Mouse (Mus musculus): ENCODE data around the gene Nudt2. TPM values are rescaled to one million over a fixed set of nuclear protein-coding genes. Genes with fewer than 3 reads are reported as not detected.
A peak's percentile ranks its signal among the peaks of the same experiment; 100 is the strongest.
"Not testable (repeated sequence)": the region's sequence is repeated elsewhere in the genome, so short reads cannot be mapped to it uniquely, and the experiment has no call there.

The Nudt2 gene
- total RNA-seq (2021): 10 to 100 TPM; 30.6 to 35.9 TPM
- long read RNA-seq, experiment 1, transcript Nudt2-201 (3 exons, 845 nt): major isoform, 18 of 20 reads
- long read RNA-seq, experiment 1, partial matches to known transcripts: 2 of 20 reads
- long read RNA-seq, experiment 1, other reads (novel, unspliced or antisense): 0 of 20 reads
- long read RNA-seq, experiment 2, transcript Nudt2-201 (3 exons, 845 nt): major isoform, 8 of 12 reads
- long read RNA-seq, experiment 2, partial matches to known transcripts: 1 of 12 reads
- long read RNA-seq, experiment 2, other reads (novel, unspliced or antisense): 3 of 12 reads

DNA sequence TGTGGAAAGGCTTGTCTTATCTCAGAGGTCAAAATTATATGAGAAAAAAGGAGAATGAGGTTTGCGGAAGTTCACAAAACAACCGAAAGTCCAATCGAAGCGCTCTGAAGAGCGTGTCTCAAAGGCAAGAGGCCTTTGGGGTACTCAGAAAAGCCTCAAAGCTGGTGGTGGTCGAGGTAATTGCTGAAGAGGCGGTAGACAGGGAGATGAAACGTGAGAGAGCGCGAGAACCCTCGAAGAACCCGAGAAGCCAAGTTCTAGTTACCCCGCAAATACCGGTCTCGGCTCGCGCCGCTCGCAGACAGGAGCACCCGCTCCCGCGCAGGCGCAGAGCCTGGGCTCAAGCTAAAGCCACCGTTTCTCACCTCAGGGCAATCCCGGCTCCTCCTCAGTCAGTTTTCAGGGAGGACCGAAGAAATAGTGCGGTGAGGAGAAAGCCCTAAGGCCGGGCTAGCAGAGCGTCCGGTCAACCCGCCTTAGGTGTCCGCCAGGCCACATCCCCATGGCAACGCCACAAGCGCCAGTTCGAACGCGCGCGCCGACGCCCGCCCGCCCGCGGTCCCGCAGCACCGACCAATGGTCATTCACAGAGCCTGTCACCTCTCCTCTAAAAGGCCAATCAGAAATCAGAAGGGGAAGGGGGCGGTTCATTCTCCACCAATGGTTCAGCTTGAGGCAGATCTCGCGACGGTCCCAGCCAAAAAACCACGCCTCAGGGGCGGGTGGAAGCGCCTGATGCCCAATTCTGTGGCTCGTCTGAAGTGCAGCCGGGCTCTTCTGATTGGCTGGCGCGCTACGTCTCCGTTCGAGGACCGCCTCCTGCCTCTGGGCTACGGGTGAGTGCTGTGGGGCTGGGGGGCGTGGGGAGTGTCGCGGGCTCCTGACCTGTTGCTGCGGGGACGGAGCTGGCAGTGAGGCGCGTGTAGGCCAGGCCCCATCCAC is at the start of gene Nudt2, which contains the start of gene Kif24:
Nudt2 (plus strand) TSS at position 807 of the 942 bp plus-strand sequence.
Kif24 (minus strand) TSS at position 543 of the 942 bp plus-strand sequence.
- peak; percentile 98 to 99 for DNase-seq

DNA sequence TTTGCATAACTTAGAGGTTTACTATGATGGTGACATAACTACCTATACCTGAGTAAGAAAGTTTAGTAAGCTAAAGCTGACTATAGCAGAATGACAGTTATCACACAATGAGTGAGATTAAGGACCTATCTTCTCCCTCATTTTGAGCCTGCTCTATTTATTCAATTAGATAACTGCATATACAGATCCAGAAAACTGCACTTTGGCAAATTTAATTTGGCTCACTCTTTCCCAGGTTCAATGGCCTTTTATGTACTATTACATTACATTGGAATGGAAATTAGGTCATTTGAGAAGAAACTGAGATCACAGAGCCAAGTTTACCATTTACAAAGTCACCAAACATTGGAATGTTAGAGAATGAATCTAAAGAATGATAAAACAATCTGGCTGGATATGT is 48.0 kb upstream of the Nudt2 start:
- DNase-seq: no peak

- no peak for DNase-seq
Measured at GRCm38 (mm10) chr4:41438931-41439330, 26.0 kb upstream of the Nudt2 start.

DNA sequence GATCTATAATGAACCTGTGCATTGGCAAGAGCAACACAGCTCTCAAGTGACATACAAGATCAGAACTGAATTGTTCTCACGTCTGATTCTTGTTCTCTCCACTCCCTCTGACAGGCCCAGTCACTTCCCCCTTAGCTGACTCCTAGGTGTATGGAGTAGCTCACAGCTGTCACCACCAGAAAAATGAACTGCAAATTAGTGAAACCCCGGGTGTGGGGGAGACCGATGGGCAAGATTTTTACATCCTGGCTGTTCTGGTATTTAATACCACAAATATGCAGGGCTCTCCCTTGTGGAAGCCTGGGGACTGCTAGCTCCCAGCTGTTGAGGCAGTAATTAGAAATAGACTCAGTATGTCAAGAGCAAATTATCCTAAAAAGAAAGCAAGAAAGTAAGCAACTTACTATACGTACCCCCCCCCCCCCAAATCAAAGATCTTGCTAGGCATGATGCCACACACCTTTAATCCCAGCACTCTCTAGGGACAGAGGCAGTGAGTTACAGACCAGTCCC is 22.1 kb upstream of the Nudt2 start:
- DNase-seq: no peak

DNA sequence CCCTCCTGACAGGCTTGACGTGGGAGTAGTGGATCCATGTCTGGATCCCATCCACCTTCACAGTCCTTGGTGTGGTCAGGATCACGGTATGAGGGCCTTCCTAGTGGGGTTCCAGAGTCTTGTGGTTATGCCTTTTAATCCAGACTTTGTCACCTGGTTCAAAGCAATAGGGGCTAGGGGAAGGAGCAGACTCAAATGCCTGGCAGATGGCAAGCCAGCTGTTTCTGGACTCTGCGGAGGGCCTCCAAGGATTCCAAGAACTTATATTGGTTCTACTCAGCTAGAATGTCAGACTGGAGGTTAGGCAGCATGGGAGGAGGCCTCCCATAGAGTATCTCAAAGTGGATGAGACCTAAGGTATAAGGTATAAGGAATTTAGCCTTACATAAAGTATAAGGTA is 17.4 kb upstream of the Nudt2 start:
- no peak for DNase-seq

- DNase-seq: no peak
Measured at GRCm38 (mm10) chr4:41460690-41461089, 4.3 kb upstream of the Nudt2 start.

DNA sequence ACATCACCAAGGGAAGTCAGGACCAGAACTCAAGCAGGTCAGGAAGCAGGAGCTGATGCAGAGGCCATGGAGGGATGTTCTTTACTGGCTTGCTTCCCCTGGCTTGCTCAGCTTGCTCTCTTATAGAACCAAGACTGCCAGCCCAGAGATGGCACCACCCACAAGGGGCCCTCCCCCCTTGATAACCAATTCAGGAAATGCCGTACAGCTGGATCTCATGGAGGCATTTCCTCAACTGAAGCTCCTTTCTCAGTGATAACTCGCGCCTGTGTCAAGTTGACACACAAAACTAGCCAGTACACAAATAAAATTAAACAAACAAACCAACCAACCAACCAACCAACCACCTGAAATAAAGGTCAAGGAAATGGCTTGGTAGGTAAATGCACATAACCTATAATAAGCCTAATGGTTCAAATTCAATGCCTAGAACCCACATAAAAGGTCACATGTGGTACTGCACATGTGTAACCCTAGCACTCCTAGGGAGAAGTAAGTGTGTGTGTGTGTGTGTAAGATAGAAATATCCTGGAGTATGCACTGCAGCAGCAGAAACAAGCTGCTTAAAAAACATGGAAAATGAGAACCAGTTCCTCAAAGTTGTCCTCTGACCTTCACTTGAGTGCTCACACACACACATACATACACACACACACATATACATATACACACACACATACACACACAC is 1.8 kb upstream of the Nudt2 start:
- DNase-seq: not testable (repeated sequence)

- DNase-seq: no peak
Measured at GRCm38 (mm10) chr4:41465287-41465665, 325 bp downstream of the Nudt2 start.

GRCm38 (mm10) chr4:41468396-41469080 is 3.6 kb downstream of the Nudt2 start:
- peak; percentile 70 to 86 for DNase-seq

DNA sequence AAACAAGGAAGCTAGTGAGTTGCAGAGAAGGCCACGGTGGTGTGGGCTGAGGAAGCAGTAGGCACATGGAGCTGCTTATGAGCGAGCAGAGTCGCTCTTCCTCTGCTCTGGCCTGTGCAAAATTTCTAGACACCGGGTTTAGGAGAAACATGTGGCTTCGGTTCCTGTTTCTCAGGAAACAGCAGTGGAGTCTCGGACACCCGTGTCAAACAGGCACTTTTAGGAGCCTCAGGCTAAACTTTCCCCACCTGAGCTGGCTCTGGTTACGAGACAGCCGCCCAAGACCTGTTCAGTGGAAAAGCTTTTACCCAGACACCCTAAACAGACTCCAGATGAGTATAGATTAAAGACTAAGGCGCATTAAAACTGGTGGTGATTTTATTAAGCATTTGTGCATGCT is 4.2 kb downstream of the Nudt2 start:
- DNase-seq: peak in 1 of 2 experiments; percentile 14

DNA sequence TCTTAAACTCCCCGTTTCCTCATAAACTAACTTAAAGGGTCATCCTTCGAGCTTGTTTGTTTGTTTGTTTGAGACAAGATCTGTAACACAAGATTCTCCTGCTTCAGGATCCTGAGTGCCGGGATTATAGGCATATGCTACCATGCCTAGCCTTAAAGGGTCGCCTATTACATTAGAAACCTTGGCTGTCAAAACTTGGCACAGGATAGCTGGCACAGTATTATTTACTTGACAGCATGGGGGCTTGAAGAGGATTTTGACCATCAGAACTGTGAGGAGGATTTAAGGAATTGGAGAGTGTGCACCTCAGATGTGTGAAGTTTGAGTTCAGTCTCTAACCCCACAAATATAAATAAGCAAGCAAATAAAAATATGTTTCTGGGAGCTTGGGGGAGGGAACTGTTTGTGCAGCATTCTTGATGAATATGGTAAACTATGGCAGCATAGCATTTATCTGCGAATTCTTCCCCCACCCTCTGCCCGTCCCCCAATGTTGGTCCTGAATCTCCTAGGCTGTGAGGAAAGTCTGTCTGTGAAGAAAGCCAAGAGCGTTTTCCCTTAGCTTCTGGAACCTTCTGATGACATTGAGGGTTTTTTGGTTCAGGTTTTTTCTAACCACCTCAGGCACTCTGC is 5.2 kb downstream of the Nudt2 start:
- peak in 1 of 2 experiments; percentile 21 for DNase-seq

DNA sequence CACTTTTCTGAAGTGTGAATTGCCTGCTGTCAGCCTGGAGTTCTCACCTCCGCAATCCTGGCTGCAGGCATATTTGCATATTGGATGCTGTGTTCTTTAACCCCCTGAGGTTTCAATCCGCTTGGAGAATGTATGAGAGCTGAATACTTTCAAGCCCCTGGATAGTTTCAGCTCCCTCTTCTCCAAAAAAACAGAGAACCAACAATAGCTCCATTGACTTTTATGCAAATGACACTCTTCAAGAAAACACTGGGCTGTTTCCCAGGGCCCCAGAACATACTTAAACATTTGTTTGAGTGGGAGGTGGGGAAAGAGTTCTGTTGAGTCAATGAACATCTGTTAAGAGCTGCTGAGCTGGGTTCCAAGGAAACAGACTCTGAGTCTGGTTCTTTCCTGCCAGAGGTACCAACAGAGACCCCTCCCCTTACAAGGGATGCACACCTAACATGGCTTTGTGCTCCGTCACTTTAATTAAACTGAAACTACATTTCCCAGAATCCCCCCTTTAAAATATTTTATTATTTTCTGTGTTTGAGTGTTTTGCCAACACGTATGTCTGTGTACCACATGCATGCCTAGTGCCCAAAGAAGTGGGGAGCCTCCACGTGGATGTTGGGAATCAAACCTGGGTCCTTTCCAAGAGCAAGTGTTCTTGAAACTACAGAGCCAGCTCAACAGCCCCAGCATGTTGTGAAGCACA is 5.9 kb downstream of the Nudt2 start:
- peak; percentile 21 to 26 for DNase-seq

GRCm38 (mm10) chr4:41471384-41471689 is 6.4 kb downstream of the Nudt2 start:
- DNase-seq: no peak

GRCm38 (mm10) chr4:41477648-41478160 is 12.8 kb downstream of the Nudt2 start:
- no peak for DNase-seq

DNA sequence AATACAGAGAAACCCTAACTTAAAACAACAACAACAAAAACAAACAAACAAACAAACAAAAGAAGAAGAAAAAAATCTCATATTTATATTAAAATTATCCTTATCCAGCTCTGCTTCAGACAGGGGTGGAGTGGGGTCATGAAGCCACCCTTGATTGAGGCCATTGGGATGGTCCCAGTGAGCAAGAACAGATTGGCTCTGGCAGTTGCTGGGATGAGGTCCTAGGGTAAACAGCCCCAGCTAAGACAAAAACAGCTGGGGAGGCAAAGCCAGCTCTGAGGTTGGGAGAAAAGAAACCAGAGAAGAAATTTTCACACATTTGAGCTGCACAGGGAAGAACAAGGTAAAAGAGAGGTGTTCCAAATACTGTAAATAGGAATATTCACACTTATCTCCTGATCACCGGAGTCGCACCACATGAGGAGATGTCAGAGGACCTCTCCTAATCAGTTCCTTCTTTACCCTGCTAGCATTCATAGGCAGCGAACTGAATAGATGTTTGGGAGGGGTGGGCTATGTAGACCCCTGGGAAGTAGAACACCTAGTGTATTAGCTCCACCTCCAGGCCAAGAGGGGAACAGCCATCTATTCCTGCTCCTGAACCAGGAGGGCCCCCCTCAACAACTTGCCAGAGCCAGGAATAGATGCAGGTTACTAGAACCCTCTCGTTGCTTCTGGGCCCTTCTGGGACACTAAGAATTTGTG is 14.0 kb downstream of the Nudt2 start:
- DNase-seq: no peak

GRCm38 (mm10) chr4:41479456-41479804 is 14.5 kb downstream of the Nudt2 start:
- peak; percentile 72 to 76 for DNase-seq

GRCm38 (mm10) chr4:41480254-41480653 is 15.3 kb downstream of the Nudt2 start:
- peak; percentile 81 to 89 for DNase-seq

GRCm38 (mm10) chr4:41481601-41482017 is 16.7 kb downstream of the Nudt2 start:
- DNase-seq: peak; percentile 80 to 90

DNA sequence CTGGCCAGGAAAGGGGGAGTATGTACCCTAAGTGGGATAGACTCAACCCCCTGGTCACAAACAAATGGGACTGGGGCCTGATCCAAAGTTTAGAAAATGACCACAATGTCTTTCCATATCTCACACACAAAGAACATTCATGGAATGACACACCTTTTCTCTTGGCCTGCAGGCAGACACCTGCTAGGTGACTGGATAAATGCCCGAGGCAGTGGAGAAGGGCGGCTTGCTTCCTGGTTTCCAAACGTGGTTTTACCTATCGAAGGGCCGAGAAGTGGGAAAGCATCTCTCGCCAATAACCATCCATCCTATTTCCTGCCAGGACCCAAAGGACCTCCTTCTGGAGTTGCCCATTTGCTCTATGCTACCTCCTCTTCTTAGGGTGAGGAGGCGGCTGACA is 28.0 kb downstream of the Nudt2 start:
- DNase-seq: no peak

All from heart, adult 18-20 months (tissue).